Mouse (Mus musculus) olfactory bulb, adult 2 months (tissue): Measurements from ENCODE around the gene Glp2r.

ENCODE experiments used
- CTCF ChIP-seq: fragments of 200-500 bp; IDR thresholded peaks from 2 replicates; pipeline ENCODE4 v1.5.1; 2012; ENCODE audit warnings: low read depth, mild to moderate bottlenecking, low read length, moderate library complexity; ENCODE audit not compliant: insufficient read depth
- POLR2A ChIP-seq: fragments of 200-500 bp; IDR thresholded peaks from 2 replicates; pipeline ENCODE4 v1.6.1; 2012; ENCODE audit warnings: mild to moderate bottlenecking, low read depth, low read length, moderate library complexity; ENCODE audit not compliant: insufficient read depth

GRCm38 (mm10) chr11:67820221-67820620 lies 49.3 kb upstream of the Glp2r start:
- no peak for TF ChIP-seq POLR2A
- TF ChIP-seq CTCF, result peak; percentile 49; the same call in 1 of the 2 replicates
